Mouse (Mus musculus) hindlimb bud, embryonic 11.5 days (tissue): ENCODE data around the gene Enox1.

Source experiments
- DNase-seq: peaks from one replicate; pipeline ENCODE4 v3.0.0-alpha.2; 2012; ENCODE audit warnings: low read depth, low spot score; ENCODE audit errors: extremely low spot score

The Enox1 gene

GRCm38 (mm10) chr14:77195314-77196020 lies 38.9 kb downstream of the Enox1 start:
- peak; percentile 37 for DNase-seq

GRCm38 (mm10) chr14:77196246-77196645 lies 39.7 kb downstream of the Enox1 start:
- no peak for DNase-seq

GRCm38 (mm10) chr14:77197414-77197915 lies 40.9 kb downstream of the Enox1 start:
- DNase-seq = no peak

DNA sequence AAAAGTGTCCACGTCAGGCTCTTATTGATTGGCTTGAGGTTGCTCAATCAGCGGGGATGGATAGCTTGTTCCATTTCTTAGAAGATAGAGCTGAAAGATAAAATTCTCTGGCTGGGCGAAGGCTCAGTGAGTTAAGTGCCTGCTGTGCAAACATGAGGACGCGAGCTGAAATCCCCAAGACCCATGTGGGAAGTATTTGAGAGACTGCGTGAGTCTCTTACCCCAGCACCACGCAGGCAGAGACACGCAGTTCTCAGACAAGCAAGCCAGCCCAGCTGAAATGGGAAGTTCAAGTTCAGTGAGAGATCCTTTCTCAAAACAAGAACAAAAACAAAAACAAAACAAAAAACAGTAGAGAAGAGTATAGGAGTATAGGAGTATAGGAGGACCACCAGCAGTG lies 54.3 kb downstream of the Enox1 start:
- no peak for DNase-seq

- DNase-seq = no peak
These were observed 56.6 kb downstream of the Enox1 start for GRCm38 (mm10) chr14:77213210-77213609.

GRCm38 (mm10) chr14:77214848-77215247 lies 58.3 kb downstream of the Enox1 start:
- DNase-seq = no peak

DNA sequence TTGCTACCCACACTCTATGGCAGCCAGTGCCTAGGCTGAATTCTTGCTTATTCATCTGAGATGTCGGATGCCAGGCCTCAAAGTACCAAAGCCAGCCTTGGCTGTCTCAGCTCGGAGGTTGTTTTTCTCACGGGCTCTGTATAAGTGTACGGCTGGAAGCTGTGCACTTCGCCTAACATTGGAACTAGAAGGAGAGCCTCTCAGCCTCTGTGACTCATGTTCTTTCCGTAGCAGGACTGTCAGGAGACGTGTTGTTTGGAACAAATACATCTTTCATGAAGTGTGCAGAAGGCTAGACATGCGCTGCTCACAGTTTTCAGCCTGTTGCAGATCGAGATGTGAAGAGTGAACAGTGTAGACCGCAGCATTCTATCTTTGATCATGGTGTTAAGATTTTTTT lies 68.8 kb downstream of the Enox1 start:
- DNase-seq = no peak

DNA sequence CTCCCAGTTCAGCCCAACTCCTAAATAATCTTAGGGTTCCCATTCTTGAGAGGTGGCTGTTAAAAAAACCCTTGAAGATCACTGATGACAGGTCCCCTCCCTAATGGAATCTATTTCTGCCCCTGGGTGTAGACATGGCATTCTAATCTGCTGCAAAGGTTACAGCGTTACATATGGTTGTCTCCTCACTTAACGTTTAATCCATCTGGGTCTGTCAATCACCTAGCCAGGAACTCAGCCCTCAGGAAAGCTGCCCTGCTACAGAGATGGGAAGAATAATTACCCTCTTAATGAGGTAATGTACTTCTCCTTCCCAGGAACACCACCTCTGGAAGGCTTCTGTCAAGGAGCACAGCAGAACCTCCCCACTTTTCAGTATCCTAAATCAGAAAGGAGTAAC lies 82.2 kb downstream of the Enox1 start:
- no peak for DNase-seq

- no peak for DNase-seq
These were observed 82.8 kb downstream of the Enox1 start for GRCm38 (mm10) chr14:77239360-77239759.

DNA sequence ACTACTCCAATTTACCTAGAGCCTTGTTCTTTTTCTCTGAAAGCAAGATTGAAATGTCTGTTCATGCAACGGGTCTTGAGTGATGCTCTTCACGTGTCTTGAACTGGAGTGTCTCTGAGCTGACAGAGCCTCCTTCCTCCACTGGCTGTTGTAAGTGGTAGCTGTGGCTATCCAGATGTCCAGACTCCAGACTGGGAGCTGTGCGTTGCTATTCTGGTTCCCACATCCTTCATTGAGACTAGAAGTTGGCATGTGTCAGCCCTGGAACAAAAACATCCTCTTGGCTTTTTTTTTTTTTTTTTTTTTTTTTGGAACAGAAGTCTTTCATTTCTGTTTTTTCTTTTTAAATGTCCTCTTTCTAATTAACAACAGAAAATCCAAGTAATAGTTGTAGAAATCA lies 90.4 kb downstream of the Enox1 start:
- DNase-seq = no peak

GRCm38 (mm10) chr14:77248426-77248825 lies 91.9 kb downstream of the Enox1 start:
- no peak for DNase-seq

- DNase-seq = no peak
These were observed 92.4 kb downstream of the Enox1 start for GRCm38 (mm10) chr14:77248946-77249345.

- DNase-seq = no peak
These were observed 94.2 kb downstream of the Enox1 start for GRCm38 (mm10) chr14:77250652-77251238.

DNA sequence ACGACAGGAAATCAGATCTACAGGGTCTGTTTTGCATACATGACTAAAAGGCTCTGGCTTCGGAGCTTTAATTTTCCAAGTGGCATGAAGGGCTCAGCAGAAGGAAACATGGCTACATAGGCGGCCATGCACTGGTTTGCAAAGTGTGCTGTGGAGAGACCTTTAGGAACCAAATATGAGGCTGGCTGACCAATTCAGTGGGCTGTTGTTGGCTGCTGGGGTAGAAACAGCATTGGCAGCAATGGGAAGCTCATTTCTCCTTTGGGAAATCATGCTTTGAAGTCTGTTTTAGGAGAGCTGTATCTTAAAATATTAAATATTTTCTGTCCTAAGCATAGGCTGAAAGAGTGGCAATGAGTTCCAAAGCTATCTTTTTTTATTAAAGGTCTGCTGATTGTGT lies 98.6 kb downstream of the Enox1 start:
- no peak for DNase-seq

- DNase-seq = no peak
These were observed 99.1 kb downstream of the Enox1 start for GRCm38 (mm10) chr14:77255711-77256110.

DNA sequence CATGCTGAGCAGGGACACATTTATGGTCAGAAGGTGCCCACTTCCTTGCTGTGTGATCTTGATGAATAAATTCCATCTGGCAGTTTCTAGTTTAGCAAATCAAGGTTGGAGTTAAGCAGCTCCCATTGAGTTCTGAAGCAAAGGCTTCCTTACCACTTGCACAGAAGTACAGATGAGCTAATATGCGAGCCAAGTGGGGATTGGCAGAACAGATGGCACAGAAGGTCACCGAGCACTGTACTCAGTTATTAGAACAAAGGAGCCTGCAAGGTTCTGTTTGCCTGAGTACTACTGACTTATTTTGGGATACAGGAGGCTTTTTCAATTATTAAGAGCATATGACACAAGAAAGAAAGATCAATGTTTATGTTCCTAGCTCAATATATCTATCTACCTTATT lies 100.4 kb downstream of the Enox1 start:
- no peak for DNase-seq

GRCm38 (mm10) chr14:77257461-77257860 lies 100.9 kb downstream of the Enox1 start:
- DNase-seq = no peak

- no peak for DNase-seq
These were observed 101.6 kb downstream of the Enox1 start for GRCm38 (mm10) chr14:77258186-77258585.

- no peak for DNase-seq
These were observed 103.1 kb downstream of the Enox1 start for GRCm38 (mm10) chr14:77259686-77260085.

DNA sequence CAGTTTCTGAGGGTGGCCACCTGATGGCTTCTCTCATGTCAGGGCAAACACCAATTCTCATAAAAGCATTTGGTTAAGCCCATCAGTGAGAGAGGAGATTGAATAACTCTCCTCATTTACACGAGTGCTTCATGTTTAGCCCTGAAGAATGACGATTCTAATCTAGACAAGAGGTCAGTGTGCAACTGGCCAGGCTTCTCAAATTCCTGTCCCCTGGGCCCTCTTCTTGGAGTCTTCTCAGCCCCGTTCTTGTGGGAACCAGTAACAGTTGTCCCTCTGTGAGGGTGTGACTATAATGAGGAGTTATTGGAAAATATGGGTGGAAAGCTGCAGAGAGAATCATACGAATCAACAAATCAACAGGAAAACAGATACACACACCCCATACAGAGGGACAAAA lies 103.5 kb downstream of the Enox1 start:
- no peak for DNase-seq

- no peak for DNase-seq
These were observed 110.5 kb downstream of the Enox1 start for GRCm38 (mm10) chr14:77266805-77267771.
